Mouse (Mus musculus) spleen, postnatal 10 days (tissue): Measurements from ENCODE around the gene Xpr1.

Experiments
- DNase-seq, 2 experiments: peaks; one replicate each; pipeline ENCODE4 v3.0.0; 2021 to 2022; ENCODE audit warnings: low spot score in 2 of 2

Gene Xpr1

DNA sequence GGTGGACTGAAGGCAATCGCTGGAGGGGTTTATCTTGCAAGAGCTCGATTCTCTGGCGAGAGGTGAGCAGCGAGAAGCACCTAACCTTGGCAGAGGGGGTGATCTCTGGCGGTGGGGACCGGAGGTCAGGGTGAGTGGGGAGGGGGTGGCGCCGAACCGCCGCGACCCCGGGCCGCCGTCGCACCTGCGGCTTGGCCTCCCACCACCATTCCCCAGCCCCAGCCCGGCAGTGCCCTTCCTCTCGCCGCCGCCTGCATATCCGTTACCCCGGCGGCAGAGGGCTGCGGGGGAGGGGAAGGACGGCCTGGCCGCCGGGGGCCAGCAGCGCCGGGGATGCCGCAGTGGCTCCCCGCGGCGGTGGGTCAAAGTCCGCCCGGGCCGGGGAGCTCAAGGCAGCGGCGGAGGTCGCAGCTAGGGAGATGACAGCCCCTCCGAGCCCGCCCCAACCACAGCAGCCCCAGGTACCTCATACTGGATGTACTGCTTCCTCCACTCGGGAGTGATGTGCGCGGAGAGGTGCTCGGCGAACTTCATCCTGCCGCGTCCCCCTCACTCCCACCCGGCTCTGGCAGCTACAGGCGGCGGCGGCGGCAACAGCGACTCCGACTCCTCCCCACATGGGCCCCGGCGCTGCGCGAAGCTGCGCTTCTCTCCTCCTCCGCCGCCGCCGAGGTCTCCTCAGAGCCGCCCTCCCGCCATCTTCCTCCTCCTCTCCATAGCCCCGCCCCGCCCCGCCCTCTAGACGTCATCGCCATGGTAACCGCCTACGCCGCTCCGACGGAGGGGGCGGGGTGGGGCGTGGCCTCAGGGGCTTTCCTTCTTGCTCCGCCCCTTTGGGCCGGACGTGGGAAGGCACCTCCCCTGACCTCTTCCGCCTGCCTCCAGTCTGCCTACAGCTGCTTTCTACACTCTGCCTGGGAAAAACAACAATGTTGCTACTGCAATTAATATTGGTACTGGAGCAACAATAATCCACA is at the start of gene Xpr1:
Gene Xpr1, minus strand, starts transcription at position 715 of the 977 bp plus-strand sequence.
- peak; percentile 92 to 97 for DNase-seq

DNA sequence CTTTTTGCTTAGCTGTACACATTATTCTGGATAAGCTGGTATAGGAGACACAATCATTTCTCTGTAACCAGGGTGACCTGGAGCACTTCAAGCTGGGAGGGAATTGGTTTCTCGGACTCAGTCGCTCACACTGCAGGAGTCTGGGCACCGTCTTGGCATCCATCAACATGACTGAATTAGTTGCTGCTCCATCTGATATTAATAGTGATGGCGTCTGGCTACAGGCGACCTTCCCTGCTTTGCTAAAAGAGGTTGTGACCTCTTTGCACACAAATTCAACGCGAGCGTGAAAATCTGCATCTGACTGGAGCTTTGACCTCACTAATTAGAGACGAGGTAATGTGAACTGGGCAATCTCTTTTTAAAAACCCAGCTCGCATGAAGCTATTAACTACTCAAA is 46.2 kb upstream of the Xpr1 start:
- no peak for DNase-seq

DNA sequence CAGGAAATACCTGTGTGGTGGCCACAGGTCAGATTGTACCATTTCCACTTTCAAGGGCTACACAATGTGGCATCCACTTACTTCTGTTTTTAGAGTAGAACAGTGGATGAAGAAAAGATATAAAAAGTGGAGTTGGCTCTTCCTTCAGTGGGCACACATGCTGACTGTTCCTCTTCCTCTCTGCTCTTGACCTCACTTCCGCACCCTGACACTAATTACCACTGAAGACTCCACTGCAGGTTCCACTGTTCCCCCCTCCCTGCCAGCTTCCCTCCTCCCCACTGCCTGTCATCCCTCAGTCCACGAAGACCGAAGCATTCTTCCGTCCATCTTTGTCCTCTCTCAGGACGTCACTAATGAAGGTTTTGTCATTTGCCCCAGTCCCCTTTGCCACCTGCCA is 45.4 kb upstream of the Xpr1 start:
- no peak for DNase-seq

DNA sequence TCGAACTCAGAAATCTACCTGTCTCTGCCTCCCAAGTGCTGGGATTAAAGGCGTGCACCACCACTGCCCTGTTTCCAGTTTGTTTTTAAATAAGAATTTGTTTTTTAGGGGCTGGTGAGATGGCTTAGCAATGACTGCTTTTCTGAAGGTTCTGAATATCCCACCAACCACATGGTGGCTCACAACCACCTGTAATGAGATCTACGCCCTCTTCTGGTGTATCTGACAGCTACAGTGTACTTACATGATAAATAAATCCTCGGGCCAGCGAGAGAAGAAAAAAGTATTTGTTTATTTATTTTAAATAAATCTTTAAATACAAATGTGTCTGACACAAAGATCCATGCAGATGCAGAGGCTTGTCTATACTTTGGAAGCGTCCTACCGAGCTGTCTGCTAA is 40.3 kb upstream of the Xpr1 start:
- DNase-seq, result no peak

DNA sequence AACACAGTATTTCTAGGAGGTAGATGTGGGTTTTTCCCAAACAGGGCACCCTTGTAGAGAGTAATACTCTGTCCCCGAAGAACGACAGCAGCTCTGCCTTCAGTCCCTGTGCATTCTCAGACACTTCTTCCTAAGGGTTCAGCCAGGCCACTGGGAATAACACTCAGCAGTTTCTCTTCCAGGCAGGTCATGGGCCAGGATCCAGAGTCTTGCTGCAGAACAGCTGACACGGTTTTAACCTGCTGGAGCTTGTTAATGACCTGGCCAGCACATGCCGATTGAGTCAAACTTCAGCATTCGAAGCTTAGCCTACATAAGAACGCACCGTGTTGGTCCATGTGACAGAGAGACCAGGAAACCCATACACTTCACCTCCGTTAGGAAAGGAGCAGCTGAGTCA is 36.0 kb upstream of the Xpr1 start:
- no peak for DNase-seq

DNA sequence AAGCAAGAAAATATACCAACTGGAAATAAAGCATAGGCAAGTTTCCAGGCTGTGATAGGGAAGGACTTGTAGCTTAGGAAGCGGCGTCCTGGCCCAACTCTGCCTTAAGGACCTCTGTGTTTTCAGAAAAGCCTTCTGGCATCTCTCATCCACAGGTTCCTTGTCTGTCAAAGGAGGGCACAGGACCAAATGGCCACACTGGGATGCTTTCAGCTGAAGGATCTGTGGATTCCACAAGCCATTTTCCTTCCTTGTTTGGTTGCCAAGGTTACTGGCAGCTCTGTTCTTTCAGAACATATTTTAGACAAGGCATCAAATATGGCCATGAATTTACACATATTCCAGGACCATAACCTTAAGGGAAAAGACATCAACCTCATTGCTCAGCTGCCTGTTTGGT is 31.7 kb upstream of the Xpr1 start:
- DNase-seq, result no peak

DNA sequence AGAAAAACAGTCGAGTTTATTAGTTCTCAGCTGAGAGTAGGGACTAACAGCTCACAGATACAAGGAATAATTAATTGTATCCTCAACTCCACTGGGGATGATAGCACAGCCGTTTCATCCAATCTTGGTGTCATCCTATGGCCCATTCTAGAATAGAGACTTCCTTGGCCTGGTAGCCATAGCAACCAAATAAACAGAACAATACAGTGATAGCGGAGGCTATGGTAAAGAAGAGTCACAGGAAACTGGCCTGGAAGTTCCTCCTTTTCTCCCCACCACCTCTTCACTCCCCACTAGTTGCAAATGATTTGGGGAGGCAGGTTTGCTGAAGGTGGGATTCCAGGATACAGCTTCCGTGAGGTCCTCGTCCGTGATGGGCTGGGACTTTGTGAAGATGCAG is 30.1 kb upstream of the Xpr1 start:
- no peak for DNase-seq

DNA sequence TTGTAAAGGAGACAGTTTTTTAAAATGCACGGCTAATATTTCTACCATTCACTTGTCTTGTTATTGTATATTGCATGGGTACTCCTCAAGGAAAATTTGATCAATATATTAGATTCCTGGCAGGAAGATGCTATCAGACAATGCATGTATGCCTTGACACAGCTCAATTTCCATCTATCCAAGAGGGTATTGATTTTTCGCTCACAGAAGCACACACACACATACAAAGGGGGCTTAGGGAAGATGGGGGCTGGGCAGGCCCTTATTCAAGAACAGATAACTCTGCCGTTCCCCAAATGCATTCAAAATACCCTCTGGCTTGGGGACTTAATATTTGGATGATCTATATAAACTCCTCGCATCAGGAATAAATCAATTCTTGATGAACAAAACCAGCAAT is 25.9 kb upstream of the Xpr1 start:
- no peak for DNase-seq

DNA sequence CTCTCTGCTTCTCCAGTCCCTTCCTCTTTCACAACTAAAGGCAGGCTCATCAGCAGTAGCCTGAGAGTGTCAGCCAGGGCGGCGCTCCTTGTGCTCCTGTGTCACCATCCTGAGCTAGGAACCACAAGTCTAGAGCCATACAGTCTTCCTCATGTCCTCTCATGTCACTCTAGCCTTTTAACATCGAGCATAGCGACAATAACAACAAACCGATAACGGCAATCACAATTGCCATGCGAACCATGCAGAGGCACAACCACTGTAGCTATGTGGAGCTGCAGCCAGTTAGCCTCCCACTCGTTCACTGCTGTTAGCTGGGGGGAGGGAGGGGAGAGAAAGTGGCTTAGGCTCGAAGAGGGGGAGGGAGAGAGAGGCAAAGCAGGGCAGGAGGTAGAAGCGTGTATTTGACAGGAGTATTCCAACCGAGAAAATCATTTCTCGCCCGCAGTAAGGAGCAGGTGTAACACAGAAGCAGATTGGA is 25.3 kb upstream of the Xpr1 start:
- DNase-seq, result no peak

DNA sequence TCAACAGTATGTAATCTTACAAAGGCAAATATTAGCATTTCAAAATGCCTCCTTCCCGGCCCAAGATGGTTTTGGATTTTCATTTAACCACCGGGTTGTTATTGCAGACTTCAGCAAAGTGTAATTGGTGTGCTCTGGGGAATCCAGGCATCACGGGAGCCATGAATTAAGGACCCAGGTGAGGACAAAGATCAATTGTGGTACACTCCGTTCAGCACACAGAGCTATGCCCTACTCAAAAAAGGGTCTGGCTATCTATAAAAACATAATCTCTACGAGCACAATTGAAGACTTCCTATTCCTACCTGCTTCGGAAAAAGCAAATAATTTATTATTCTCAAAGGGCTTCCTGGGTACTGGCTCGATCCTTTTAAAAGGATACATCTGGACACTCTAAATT is 22.3 kb upstream of the Xpr1 start:
- DNase-seq, result no peak

DNA sequence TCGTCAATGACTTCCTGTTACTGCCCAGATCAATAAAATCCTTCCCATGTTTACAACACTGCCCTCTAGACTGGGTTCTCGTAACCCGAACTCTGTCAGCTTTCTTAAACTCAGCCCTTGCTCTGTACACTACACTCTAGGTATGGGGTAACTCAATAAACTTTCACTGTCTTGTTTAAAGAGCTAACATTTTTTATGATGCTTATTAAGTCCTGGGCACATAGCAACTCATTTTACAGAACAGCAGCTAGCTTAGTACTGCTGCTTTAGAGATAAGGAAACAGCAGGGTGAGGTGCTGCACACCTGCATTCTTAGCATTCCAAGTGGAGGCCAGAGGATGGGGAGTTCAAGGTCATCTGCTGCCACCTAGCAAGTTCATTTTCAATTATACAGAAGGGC is 21.3 kb upstream of the Xpr1 start:
- DNase-seq, result no peak

DNA sequence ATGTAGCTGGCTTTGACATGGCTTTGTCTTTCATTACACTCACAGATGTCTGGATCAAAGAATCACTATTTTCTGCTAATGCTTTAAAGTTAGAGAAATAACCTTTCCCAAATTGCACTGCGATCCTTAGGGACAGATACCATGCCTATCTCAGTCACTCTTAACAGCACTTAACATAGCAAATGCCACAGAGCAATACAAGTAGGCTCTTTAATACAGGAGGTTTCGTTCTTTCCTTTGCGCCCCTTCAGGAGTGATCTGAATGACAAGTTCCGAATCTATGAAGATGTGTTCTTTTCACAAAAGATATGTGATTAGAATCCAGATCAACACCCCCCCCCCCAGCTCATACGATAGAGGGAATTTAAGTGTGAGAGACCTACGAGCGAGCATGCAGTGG is 12.1 kb upstream of the Xpr1 start:
- DNase-seq, result no peak

DNA sequence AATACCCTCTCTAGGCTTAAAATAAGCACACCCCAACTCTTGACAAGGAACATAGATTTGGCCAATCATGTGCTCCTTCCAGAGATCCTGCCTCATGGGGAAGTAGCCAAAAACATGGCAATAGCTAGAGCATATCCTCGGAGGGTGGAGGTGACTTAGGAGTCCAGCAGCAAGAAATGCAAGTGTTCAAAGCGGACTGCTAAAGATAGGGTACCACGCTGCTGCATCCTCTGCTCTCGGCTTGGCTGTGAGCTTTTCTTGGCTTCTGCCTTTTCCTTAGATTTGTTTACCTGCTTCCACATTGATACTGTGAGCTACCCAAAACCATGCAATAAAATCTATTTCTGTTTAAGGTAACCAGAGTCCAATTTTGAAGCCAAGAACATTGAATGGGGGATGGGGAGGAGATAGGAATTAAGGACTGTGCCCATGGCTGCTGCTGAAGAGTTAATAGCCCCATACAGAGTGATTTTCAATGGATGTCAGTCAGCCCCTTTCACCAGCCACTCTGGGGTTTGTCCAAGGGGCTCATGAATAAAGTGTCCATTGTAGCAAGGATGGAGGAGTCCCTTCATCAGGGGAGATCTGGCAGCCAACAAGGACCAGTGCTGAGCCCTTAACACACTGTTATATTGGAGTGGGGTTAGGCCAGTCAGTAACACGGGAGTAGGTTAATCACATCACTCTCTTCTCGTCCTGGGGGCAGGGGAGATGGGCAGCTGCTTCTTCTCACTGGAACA is 10.1 kb upstream of the Xpr1 start:
- DNase-seq, result no peak

DNA sequence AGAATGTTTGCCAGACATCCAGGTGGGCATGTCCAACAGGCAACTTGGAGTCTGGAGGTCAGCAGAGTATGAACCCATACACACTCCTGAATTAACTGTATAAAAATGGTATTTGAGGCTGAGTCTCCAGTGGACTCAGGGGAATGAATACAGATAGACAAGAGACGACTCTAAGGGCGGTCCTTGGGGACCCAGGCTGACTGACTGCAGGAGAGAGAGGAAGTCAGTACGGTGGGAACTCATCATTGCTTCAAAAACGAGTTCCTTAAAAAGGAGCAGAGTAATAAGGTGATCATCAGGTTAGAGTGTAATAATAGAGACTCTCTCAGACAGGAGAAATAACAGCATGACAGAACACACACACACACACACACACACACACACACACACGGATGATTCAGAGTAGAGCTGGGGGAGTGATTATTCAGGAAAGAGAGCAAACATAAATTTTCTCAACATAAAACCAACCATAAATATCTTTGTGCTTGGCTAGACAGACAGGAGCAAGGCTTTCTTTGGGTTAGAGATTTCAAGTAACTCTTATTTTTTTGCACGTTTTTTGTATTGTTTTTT is 8.6 kb upstream of the Xpr1 start:
- DNase-seq, result no peak

DNA sequence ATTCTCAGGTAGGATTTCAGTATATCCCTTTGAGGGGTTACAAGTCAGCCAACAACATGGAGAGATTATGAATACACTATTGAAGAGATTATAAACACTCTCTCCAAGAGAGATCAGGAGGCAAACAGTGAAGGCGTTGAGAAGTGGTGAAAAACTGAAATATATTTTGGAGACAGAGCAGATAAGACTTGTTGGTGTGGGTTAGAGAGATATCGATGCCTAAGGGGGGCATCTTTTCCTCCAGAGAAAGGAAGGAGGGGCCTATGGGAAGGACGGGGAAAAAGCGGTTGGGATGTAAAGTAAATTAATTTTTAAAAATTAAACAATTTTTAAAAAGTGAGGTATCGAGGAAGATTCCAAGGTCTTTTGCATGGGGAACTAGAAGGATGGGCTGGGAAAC is 8.1 kb upstream of the Xpr1 start:
- no peak for DNase-seq

DNA sequence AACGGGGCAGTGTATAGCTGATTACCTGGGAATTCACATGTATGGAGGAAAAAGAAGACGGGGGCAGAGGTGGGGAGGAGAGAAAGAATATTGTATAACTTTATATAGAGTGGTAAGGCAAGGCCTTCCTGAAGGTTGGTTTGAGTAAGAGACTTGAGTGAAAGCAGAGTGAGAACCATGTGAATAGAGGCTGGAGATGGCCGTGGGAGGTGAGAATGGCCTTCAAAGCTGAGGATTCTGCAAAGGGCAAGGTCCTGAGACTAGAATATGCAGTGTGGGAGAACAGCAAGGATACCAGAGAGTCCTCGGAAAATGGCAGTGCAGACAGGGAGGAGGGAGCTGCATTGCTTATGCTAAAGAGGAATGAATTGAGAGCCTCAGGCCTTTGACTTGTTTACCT is 6.6 kb upstream of the Xpr1 start:
- no peak for DNase-seq

DNA sequence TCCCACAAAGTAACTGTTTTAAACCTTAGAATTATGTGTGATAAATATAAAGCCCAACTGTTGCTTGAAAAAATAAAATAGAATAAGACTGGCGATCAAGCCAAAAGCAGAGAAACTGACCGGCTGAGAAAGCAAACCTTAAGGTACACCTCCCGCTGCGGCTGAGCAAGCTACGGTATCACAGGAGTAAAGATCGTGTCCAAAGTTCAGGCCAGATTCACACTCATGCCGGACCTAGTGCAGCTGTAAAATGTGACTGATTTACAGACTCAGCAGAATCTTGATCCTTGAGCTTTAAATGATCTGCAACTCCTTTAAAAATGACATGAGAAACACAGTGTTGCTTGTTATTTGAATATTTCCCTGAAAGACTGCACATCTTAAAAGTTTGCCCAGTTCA is 4.8 kb upstream of the Xpr1 start:
- DNase-seq, result no peak

DNA sequence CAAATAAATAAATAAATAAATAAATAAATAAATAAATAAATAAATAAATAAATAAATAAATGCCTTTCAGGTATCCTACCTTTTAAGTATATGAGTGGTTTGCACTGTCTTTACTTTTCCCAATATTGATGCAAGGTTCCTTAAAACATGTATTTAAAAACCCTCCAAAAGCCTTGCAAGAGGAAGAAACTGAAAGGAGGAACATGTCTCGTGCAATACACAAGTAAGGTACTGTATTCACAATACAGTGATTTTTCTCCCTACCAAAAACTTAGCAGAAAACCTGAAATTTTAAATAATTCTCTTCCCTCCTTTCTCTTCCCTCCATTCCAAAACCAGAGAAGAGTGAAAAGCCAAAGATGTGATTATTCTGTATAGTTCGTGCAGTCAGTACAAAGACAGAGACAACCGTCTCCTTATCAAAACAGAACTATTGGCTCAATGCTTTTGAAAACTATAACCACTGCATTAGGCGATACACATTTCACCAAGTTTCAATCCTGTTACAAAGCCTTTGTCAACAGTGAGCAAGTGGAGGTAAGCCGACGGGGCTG is 991 bp downstream of the Xpr1 start:
- DNase-seq, result no peak

DNA sequence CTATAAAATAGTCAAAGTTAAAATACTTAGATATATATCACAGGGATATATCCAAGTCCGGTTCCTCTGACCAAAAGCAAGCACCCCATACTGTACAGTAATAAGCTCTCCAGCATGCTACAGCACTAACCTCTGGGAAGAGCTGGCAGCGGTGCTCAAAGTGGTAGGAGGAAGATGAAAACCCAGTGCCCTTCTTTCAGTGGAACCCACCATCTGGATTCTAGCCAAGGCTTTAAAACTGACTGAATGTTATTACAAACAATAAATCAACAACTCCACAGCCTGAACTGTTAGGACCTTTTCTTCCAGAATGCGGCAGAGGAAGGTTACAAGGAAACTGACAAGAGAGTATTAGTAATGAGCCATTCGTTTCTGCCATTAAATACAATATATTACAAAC is 1.8 kb downstream of the Xpr1 start:
- DNase-seq, result no peak

DNA sequence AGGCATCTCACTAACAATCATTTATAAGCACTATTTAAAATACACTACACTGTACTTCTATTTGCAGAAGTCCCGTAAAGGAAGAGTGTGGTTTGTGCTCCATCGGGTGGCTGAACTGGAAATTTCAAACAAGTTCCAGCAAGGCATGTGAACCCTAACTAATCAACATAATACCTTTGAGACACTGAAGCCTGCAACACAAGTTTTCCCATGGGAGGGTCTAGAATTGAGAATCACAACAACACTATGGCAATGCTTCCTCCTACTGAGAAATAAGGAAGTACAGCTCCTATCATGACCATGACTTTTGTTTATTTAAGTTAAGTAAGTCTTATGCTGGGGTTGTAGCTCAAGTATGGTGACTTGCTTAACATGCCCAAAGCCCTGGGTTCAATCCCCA is 4.5 kb downstream of the Xpr1 start:
- no peak for DNase-seq

DNA sequence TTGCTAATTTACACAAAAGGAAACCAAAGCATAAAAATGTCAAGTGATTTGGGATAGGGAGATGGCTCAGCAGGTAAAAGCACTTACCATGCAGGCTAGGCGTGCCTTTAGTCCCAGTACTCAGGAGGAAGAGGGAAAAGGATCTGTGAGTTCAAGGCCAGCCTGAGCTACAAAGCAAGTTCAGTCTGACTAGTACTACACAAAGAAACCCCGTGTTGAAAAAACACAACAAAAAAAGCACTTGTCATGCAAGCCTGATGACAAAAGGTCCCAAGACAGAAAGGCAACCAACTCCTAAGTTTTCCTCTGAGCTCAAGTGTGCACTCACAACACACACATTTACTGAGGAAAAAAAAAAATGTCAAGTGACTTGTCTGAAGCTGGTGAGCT is 8.6 kb downstream of the Xpr1 start:
- DNase-seq, result no peak
